Mouse (Mus musculus) 3T3-L1 (cell line): ENCODE results near the gene Clcn2.

Experiments used
- DNase-seq: peaks from one replicate; pipeline ENCODE4 v3.0.0-alpha.2; 2015; ENCODE audit warnings: low read depth, low spot score

Gene Clcn2

DNA sequence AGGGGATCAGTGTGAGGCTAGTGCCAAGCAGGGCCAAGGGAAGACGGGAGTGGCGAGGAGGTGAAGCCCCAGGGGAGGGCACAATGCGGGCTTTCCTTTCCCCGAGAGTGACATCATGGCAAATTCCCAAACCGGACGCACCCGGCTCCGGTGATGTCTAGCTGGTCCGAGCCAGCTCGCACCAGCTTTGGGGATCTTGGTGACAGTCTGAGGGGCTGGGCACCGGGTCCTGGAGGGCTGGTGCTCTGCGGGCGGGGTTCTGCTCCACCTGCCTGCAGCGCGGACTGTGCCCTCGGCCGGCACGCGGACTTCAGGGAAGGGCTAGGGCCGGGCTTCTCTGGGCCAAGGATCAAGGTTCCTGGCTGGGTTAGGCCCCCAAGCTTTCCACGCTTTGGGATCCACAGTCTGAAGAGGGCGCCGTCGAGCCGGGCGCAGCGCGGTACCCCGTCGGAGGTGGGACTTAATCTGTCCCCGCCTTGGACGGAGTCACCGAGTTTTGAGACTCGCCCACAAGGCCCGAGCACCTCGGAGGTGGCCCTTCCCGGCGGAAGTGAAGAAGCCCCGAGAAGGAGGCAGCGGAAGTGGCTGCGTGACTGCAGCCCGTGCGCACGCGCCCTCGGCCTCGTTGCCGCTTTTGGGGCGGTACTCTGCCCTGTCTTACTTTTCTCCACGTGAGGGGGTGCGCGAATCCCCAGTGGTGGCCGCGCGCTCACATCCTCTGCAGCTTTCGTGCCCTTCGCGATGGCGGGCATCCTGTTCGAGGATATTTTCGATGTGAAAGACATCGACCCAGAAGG lies at the start of gene Clcn2, which contains the start of gene Polr2h:
Gene Clcn2 (minus strand): TSS at position 566 of the 797 bp plus-strand sequence.
Gene Polr2h (plus strand): TSS at position 485 of the 797 bp plus-strand sequence.
- peak; percentile 99 for DNase-seq

DNA sequence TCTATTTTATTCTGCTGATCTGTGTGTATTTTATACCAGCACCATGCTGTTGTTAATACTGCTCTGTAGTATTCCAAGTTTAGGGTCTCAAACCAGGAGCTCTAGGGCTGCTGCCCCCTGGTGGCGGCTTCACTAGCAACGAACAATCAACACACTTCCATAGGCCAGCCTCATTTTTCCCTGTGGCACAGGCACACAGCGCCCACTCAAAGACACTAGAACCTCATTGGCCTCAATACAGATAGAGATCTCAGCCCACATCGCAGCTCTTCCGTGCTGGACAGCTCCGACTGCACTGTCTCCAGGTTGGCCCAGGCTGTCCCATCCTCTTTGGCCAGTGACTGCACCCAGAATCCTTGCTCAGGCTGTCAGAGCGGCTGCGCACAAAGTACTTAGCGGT lies 47.7 kb upstream of the Clcn2 start:
- DNase-seq: peak; percentile 75

DNA sequence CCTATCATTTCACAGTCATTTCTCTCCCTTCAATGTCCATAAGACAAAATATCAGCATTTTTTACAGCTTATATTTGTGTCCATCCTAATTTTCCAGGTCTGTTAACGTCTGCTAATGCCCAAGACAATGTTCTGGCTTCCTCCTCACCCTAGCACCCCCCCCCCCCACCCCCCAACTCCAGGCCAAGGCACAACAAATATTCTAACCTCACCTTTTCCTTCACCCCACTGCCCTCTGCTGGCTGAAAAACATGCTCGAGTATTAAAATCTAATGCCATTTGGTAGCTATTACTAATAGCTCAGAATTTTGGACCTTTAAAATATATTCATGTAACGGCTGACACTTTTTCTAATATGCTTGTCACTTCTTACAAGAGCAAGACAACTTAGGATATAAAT lies 44.1 kb upstream of the Clcn2 start:
- peak; percentile 75 for DNase-seq

DNA sequence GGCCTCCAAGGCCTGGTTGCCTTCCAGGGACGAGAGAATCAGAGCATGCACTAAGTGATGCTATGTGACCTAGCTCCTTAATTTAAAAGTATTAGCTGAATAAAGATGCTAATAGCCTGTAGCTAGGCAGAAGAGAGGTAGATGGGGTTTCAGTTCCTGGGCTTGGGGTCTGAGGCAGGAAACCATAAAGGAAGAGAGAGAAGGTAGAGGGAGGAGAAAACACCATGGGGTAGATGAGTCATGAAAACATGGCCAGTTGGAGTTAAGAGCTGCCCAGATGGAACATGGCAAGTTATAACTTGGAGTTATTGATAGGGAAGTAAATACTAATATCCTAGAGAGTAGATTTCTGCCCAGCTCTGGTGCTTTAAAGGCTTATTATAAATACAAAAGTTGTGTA lies 39.8 kb upstream of the Clcn2 start:
- DNase-seq: no peak

DNA sequence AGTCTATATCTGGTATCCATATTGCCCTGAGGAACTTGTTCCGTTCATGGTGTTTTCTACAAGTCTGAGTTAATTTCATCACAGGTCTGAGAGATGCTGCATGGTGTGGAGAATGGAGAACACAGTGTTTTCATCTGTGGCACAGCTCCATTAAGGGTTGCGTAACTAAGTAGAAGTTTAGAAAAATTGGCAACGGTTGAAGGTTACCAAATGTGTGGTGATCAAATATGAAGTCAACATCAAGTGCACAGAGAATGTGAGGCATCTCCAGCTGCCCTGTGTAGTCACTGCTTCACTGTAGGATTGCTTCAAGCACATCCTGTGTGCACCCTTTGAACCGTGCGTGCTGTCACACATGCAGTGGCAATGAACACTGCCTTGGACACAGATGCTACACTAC lies 38.5 kb upstream of the Clcn2 start:
- DNase-seq: peak; percentile 56

DNA sequence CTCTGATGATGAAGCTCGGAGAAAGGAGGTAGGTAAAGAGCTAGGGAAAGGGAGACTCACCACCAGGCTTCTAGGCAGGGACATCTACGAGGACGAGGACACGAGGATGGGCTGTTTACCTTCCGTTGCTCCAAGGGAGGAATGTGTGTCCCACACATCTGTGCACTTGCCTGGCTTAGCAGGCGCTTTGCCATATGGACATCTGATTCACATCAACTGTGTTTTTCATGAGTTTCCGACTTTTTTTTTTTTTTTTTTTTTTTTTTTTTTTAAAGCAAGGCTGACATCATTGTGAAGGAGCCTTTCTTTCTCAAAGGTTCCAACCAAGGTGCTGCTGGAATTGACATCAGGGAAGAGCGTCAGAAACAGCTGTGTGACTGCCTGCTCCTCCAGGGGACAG lies 33.0 kb upstream of the Clcn2 start:
- DNase-seq: peak; percentile 59

DNA sequence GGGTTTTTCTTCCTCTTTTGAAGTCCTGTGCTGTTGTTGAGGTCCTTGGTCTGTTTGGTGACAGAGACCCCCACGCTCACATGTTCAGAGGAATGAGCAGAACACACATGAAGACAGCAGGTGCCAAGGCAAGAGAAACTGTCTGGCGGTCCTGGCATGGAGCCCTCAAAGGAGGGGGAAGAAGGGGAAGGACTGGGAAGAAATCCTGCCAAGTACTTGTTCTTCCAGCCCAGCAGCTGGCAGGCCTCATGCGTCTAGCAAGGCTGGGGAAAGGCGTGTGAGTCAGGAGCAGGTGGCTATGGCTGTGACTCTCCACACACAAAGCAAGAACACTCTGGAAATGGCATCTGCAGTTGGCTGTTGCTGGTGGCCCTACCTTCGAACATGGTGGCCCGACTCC lies 29.1 kb upstream of the Clcn2 start:
- no peak for DNase-seq

DNA sequence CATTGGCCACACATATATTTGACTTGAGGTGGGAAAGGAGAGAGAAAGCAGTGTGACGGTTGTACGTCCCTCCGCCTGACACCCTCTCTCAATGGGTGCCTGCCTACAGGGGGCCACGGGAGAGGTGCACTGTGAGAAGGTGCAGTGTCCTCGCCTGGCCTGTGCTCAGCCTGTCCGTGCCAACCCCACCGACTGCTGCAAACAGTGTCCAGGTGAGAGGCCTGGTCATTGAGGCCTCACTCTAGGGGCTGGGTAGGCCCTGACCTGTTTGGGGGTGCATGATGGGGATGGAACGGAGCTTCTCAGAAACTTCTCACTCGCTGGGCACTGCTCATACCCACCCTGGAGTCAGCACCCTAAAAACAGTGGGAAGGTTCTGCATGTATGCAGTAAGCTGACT lies 22.3 kb upstream of the Clcn2 start:
- DNase-seq: no peak

DNA sequence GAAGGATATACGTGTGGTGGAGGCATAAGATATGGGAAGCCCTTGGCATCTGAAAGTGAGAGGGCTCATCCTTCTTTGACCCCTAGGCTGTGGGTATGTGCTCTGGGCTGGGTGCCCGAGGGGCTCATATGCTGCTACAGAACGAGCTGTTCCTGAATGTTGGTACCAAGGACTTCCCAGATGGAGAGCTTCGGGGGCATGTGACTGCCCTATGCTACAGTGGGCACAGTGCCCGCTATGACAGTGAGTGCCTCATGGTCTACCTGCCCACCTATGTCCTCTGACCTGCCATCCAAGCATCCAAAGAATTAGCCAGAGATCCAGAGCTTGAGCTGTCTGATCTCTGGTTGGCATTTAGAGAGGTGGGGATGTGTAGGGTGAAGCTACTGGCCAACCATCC lies 19.3 kb upstream of the Clcn2 start:
- no peak for DNase-seq

DNA sequence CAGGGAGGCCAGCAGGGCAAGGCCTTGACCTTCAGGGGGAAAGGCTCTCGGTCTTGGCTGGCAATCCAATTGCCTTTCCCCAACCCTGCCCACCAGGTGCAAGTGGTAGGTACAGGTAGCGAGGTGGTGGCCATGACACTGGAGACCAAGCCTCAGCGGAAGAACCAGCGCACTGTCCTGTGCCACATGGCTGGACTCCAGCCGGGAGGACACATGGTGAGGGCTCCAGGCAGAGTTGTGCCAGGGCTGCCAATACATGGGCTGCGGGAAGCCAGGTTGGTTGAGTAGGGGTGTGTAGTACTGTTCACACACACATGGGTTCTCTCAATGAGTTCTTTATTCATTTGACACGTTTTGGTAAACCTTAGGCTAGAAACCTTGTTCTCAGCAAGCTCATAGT lies 18.6 kb upstream of the Clcn2 start:
- DNase-seq: no peak

DNA sequence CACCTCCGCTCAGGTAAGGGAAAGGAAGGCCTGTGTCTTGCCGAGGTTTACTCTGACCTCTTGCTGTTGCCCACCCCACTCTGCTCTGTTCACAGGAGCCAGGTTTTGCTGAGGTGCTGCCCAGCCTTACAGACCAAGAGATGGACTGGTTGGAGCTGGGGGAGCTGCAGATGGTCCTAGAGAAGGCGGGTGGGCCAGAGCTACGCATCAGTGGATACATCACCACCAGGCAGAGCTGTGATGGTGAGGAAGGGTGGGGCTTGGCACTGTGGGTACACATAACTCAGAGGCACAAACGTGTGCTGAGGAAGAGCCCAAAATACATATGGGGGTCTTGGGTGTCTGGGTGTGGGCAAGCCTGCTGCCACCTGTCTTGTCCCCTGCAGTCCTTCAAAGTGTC lies 18.1 kb upstream of the Clcn2 start:
- DNase-seq: no peak

DNA sequence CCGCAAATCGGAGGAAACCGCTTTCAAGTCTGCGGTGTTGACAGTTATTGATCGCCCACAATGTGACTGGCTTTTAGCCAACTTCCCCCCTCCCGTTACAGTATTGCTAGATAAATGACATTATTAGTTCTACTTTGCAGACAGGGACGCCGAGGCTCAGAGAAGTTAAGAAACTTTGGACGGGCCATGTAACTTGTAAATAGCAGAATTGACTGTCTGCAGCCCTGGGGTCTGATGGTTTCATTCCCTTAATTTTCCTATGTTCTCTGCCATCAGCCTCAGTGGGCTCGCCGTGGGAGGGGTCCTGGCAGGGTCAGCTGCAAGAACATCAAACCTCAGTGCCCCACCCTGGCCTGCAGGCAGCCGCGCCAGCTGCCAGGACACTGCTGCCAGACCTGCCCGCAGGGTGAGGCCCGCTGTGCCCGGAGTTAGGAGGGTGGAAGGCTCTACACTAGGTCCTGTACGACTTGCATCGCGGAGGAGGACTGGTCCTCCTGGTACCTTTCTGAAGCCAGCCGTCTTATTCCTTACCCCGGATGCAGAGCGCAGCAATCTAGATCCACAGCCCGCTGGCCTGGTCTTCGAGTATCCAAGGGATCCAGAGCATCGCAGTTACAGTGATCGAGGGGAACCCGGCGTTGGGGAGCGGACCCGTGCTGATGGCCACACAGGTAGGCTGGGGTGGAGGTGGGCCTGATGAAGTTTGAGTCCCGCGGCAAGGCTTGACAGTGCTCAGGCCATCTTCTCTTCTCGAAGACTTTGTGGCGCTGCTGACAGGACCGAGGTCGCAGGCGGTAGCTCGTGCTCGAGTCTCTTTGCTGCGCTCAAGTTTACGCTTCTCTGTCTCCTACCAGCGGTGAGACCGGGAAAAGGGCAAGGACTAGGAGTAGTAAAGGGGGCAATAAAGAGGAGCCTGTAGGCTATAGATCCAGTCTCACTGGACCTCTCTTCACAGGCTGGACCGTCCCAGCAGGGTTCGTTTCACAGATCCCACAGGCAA lies 16.5 kb upstream of the Clcn2 start, which contains the start of gene Thpo:
Gene Thpo (minus strand): TSS at position 781 of the 1,000 bp plus-strand sequence.
- no peak for DNase-seq

DNA sequence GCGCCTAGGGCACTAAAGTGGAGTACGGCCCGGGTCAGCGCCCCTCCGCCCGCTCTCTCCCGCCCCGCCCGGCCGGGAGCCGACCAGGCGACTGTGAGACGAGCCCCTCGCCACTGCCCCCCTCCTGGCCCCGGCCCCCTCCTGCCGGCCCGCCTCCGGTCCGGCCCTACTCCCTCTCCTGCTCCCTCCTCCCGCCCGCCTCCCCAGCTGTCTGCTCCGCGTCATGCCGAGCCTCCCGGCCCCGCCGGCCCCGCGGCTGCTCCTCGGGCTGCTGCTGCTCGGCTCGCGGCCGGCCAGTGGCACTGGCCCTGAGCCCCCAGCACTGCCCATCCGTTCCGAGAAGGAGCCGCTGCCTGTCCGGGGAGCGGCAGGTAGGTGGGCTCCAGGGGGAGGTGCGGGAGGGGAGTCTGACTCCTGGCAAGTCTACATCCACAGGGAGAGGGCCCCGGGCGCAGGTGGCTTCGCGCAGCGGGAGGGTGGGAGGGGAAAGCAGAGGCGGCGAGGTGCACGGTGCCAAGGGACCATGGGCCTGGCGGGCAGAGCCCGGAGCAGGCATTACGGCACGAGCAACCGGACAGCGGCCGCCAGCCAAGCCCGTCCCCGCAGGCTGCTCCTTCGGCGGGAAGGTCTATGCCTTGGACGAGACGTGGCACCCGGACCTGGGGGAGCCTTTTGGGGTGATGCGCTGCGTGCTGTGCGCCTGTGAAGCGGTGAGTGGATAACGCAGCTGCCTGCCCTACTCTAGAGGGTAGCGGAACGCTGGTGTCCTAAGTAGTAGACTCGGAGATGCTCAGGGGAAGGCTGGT lies 15.6 kb upstream of the Clcn2 start, which contains the start of gene Chrd:
Gene Chrd (plus strand): TSS at position 203 of the 806 bp plus-strand sequence.
- DNase-seq: peak; percentile 25

DNA sequence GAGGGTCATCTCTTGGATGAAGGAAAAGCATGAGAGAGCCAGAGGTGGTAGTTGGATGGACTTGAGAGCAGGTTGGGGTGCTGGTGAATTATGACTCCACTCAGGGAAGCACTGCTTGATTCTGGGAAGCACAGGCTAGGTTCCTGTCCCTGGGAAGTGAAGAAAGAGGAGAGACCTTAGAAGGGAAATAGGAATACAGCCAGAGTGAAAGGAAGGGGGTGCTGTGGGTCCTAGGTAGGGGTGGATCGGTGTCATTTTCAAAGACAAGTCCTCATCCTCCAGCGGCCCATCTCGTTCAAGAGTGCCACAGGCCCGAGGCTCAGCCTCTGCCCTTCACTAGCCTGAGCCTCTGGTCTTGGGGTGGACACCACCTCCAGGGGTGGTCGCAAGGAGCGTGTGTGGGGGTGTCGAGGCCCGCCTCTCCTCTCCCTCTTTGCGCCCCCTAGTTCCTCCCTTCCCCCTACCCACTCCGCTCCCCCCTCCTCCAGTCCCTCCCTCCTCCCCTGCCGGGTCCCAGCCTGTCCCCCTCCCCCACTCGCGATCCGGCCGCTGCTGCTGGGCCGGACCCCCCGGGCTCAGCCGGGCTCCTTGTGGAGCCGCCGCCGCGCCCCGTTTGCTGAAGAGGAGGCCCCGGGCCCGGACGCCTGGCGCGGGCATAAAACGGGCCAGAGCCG lies 14.8 kb upstream of the Clcn2 start:
- DNase-seq: no peak

DNA sequence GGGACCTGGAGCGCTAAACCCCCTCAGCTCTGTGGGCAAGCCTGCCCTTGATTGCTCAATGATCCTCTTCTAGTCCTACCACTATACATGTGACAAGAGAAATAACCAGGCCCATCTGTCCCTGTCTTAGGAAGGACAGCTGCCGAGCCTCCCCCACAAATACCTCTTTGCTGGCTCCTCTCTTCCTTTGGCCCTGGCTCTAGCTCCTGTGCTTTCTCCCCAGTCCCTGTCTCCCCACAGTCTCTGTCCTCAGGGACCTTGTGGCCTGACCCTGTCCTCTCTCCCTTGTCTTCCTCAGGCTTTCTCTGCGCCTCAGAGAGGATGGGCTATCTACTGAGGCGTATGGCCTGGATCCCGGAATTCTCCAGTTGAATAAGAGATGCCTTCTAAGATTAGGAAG lies 14.1 kb upstream of the Clcn2 start:
- no peak for DNase-seq

DNA sequence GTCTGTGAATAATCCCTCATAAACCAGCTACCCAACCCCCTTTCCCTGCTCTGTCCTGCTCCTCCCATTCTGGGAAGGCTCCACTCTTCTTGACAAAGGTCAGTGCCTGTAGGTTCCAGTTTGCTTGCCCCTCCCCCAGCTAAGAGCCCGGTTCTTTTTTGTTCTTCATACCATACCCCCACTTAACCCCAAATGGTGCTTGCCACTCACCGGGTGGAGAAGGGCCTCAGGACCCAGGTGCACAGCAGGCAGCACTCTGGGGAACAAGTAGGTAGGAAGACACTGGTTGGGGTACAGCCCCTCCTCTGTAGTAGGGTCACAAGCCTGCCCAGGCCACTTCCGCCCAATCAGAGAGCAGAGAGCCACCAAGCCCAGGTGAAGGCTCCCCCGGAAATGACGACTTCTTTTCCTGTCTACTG lies 12.8 kb upstream of the Clcn2 start:
- no peak for DNase-seq

DNA sequence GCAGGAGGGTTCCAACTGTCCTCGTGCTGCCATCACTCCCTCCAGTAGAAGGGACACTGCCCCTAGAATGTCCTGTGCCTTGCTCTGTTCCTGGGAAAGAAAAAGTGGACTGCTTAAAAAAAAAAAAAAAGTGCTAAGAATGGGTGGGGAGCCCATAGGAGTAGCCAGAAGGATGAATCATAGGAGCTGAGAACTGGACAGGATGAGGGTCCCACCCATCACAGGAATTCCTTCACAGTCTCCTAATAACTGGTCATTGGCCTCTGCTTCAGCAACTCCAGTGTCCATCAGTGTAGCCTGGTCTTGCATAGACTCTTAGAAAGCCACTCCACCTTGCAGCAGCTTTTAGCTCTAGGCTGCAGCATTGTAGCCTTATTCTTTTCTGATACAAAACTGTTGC lies 8.8 kb upstream of the Clcn2 start:
- DNase-seq: peak; percentile 91

DNA sequence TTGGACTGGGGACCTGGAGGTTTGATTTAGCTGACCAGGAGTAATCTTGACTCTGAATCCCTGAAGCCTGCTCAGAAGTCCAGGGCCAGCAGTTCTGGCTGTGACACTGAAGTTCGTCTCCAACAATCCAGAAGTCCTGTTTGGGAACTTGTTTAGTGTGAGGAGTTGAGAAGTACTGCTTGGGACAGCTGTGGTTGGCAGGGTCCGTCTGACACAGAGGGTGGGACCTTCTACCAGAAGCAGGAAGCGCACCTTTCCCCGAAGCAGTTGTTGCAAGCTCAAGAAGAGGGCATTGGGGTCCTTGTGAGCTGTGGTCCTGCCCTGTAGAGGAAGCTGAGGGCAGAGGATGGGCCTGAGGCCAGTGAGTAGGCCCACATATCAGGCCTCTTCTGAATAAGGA lies 8.2 kb upstream of the Clcn2 start:
- DNase-seq: peak; percentile 30

DNA sequence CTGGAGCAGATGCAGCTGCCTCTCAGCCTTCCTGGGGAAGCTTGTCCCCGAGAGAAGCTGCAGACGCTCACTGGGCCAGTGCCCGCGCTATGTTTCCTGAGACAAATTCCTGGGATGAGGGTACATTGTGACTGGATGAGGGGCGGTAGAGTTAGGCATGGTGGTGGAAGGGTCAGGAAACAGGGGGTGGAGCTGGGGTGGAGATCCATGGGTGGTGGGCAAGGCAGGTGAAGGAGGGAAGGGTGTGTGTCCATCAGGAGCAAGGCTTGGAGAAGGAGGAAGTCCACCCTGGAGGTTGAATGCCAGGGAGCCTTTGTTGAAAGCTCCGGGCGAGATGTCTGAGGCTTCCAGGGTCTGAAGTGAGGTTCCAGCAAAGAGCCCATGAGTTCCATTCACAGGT lies 7.8 kb upstream of the Clcn2 start:
- no peak for DNase-seq

DNA sequence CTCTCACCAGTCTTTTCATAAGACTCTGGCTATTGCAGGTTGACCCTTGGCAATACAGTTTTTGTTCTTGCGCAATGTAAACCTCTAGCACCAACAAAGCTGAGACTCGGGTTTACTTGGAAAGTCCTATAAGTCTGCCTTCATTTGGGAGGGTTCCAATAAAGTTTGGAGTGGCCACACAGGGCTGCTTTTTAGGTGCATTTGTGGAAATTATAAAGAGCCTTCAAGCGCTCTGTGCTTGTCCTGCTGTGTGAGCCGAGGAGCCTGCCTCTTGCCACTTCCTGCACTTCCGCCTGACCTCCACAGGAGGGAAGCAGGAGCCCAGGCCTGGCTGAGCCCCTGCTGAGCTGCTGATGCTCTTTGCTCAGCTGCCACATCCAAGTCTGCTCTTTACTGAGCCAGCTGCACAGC lies 6.8 kb upstream of the Clcn2 start:
- peak; percentile 84 for DNase-seq

DNA sequence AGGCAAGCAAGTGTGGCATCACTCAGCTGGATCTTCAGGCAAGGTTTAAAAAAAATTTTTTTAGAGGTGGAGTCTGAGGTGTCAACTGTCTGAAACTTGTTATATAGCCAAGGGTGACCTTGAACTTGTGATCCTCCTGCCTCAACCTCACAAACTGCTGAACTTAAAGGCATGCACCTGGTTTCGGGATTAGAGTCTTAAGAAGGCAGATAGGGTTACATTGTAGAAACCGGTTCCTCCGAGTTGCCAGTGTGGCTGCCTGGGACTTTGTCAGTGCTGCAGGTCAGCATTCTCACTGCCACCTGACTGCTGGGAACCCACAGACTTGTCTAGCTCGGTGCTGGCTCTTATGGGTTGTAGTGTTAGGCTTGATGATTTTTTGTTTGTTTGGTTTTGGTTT lies 5.7 kb upstream of the Clcn2 start:
- no peak for DNase-seq
